Mouse (Mus musculus) lung, postnatal 10 days (tissue): ENCODE results near the gene Dao.

Experiments used
- DNase-seq: peaks from one replicate; pipeline ENCODE4 v3.0.0; 2021

Gene Dao

DNA sequence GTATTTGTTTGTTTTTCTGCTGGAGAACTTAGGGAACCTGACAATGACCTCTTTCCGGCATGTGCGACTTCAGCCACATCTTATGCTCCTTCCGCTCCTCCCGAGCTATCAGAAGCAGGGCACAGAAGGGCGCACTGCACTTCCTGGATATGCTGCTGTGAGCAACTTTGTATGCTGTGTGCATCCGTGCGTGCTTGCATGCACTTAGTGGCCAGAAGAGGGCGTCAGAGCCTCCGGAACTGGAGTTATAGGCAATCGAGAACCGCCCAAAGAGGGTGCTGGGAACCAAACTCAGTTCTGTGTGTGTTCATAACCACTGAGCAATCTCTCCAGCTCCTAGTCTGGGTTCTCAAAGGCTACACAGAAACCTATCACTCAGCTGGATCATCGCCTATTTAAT, 27.1 kb downstream of the Dao start:
- no peak for DNase-seq

DNA sequence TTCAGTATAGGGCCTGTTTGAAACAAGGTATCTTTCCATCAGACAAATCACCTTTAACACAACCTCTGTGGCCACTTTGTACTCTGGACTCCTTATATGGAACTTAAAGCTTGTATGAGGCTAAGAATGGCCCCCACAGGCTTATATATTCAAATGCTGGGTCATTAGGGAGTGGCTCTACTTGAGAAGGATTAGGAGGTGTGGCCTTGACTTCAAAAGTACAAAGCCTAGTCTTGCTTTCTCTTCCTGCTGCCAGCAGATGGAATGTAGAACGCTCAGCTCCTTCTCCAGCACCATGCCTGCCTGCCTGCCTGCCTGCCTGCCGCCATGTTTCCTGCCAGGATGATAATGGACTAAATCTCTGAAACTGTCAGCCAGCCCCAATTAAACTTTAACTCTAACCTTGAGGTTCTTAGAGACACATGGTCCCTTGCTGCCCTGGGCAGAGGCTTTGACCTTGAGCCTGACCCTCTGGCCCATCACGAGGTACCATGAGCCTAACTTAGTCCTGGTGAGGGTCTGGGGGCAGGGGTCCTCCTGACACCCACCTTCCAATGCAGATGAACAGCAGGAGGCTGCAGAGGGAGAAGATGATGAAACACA, 28.8 kb downstream of the Dao start:
- DNase-seq, result no peak

DNA sequence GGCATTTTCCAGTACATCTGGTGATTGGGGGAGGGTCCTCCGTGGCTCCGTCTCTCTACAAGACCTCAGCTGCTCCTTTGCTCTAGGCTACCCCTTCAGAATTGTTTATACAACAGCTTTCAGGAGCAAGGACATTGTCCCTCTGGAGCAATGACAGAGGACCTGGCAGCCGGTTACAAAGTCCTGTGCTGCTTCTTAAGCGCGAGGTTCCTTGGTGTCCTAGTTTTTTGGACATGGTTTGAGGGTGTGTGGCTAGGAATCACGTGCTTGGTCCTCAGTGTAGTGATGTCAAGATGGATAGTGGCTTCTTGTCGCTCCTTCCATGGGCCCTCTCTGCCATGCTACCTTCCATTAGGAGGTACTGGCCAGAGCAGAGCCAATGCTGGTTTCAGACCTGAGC, 30.9 kb downstream of the Dao start:
- DNase-seq, result no peak

DNA sequence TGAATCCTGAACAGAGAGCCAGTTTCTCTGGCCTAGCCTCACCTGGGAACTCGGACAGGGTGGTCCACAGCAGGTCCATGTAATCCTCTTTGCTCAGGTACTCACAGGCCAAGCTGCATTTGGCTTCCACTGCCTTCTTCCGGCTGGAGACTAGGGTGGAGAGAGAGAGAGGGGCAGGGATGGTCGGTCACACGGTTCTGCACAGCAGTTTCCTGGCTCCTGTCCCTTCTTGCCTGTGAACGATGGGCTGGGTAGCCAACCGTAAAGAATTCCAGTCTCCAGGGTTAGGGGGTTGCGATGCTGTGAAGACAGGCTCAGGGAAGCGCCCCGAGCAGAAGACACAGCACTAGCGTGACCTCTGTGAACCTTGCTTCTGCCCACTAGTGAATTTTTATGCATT, 31.6 kb downstream of the Dao start:
- no peak for DNase-seq

- no peak for DNase-seq
Measured at GRCm38 (mm10) chr5:114040508-114040907, 37.0 kb downstream of the Dao start.

DNA sequence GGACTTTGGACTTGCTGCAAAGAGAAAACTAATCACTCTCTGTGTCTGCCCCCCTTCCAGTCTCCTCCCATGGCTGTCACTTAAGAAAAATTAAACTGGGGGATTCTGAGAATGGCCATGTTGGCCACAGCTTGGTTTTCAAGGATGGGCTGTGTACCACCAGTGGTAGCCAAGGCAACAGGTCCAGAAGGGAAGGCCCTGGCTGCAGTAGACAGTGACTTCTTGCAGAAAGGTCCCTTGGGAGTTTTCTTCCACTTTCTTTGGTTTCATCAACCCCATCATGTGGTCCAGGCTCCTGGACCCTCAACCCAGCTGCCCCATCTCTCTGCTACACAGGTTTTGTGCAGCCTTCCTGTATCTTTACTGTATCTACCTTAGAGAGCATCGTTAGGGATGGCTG, 37.4 kb downstream of the Dao start:
- DNase-seq, result no peak

DNA sequence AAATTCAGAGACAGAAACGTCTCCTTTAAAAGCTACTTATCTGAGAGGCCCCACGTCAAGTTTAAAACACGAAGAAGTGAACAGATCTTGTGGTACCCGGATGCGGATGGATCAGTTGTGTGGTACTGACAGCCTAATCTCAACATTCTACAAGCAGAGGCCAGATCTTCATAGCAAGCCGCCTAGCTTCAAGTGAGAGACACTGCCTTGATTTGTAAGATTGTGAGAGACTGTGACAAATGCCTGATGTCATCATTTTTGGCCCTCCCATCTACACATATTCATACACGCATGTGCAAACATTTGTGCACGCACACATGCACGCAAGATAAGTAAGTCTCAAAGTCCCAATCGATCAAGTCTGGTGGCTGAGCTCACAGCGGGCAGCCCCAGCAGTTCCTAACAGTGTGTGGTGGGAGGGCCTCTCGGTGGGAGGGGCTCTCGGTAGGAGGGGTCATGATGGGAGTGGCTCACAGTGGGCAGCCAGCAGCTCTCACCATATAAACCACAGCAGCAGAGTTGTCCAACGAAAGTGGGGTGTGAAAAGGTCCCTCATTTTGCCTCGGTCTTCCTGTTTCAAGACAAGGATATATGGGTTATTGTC, 37.9 kb downstream of the Dao start:
- DNase-seq, result peak; percentile 84

- no peak for DNase-seq
Measured at GRCm38 (mm10) chr5:114043800-114044199, 40.3 kb downstream of the Dao start.

DNA sequence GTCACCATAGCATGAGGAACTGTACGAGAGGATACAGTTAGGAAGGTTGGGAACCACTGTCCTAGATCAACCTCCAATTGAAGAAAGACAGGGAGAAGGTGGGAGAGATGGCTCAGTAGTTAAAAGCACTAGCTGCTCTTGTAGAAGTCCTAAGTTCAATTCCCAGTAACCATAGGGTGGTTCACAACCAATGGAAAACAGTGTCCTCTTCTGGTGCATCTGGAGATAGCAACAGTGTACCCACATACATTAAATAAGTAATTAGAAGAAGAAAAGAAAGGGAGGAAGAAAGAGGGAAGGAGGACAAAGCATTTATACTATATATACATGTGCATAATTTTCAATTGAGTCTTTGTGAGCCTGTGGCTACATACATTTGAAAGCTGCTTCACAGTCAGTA, 41.6 kb downstream of the Dao start:
- DNase-seq, result peak; percentile 32

DNA sequence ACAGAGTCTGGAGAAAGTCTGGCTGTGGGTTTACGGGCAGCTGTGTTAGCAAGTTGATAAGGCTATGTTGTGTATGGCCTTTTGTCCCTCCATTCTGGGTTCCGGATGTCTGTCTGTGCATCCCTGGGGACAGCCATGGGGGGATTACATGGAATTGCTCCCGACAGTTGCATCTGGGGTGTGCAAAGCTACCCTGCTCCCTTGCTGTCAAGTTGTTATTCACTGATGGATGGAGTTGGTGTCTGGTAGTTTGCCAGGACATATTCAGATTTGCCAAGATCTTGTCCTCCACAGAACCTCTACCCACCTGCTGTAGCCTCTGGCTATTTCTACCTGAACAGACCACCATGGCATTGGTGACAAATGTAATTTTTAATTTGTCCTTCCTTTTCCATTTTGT, 42.6 kb downstream of the Dao start:
- no peak for DNase-seq

DNA sequence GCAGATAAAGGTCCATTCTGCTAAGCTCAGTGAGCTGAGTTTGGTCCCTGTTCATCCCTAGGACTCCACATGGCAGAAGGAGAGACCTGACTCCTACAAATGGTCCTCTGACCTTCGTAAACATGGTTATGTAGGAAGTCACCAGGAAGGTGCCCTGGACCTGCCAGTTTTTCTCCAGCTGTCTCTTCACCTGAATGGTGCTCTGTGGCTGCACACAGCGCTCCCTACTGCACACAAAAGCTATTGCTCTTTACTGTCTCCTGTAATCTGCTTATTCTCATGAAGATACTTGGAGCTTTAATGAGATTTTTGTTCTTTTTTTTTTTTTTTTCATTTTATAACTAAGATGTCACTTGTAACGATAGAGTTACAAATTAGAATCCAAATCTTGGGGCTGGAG, 43.1 kb downstream of the Dao start:
- no peak for DNase-seq

- no peak for DNase-seq
Measured at GRCm38 (mm10) chr5:114047182-114047581, 43.7 kb downstream of the Dao start.

DNA sequence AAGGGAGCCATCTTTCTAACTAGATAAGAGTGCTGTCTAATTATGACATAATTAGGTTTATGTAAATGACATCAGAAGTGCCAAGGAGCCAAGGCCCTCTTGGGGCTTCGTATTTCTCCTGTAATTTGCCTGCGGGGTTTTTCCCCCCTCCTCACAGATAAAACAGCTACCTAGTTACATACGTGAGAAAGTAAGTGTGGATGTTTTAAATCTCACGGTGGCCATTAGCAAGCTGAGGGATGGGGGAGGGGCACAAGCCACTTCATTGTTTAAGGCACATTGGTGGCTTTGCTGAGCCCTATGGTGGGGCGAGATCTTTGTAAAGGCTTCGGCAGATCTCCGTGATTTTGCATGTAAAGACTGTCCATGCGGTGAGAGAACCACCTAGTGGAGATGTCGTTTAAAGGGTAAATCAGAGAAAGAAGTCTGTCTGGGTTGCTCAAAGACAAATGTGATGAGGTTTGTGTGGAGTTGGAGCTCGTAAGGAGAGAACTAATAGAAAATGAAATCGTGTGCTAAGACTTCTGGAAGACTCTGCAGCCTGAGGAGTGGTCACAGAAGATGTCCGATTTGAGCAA, 45.3 kb downstream of the Dao start:
- no peak for DNase-seq

DNA sequence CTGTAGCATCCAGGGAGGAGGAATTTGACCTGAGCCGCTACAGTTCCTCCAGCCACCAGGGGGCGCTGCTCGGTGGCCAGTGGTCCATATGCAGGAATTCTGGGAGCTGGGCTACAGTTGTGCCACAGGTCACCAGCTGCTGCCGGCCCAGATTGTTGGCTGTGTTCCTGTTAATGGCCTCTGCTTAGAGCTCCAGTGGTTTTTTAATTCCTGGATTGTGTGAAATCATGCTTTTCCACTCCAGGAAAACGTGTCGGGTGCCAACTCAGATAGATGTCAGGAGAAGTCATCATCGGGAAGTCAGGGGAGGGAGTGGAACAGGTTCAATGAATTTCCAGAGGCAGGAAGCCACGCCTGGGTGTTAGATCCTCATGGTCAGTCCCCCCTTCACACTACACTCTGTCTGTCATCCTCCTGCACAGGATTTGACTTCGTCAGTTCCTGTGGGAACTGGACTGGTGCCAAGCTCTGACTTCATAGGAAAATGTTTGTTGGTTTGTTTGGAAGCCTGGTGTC, 48.8 kb downstream of the Dao start:
- peak; percentile 90 for DNase-seq

DNA sequence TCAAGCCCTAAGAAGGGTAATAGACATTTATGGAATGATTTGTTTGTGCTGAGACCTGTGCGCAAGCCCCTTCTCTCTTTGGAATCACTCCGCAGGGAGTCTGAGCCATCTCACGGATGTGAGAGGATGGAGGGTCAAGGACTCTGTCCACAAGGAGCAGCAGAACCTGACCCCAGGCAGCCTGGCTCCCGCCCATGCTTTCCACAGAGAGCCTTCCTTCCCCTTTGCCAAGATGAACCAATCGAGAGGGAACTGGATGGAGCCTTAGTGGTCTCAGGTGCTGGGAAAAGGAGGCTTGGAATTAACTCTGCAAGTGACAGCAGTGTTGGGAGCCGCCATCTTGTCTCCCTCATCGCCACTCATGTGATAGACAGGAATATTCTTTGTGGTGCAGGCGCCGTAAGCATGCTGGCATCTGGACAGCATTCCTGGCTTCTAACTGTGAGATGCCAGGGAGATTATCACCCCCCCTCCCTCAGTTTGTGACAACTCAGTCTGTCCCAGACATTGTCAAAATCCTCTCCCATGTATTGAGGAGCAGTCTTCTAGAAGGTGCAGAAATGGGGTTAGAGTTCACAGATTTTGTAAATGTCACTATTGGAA, 53.7 kb downstream of the Dao start:
- no peak for DNase-seq

DNA sequence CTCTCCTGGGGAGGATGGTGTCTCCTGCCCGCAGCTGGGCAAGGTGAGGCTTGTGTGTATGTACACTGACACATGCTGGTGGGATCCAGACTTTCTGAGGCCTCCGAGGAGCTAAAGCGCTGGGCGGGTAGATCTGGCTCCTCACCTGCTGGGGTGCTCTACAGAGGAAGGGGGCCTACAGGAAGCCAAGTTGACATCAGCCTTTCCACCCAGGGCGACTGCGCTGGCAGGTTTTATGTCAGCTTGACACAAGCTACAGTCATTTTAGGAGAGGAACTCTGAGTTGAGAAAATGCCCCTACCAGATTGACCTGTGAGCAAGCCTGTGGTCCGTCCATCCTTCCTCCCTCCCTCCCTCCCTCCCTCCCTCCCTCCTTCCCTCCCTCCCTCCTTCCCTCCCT, 58.2 kb downstream of the Dao start:
- no peak for DNase-seq

DNA sequence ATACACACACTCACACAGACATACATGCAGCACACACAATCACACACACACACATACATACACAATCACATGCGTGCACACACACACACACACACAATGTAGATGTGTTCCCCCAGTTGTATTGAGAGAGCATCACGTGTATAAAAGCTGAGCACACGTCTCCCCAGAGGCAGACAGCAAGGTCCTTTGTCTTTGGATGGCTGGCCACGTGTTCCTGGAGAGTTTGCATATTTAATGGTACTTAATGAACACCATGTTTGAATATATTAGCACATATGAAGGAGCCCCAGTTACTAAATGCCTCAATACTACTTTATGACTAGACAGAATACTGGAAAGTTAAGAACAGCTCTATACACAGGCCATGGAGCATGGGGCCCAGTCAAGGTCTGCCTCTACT, 60.5 kb downstream of the Dao start:
- DNase-seq, result no peak

DNA sequence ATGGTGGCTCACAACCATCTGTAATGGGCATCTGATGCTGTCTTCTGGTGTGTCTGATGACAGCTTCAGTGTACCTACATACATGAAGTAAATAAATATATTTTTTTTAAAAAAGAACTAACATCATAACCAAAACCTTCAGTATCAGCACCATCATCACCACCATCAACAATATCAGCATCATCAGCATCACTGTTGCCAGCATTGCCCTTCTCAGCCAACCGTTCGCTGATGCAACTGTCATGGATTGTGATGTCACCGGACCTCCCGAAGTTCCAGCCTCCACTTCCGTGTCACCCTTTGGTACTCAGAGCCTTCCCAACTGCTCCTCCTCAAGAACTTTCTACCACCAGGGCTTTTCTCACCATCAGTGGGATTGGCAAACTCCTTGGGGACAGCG, 61.7 kb downstream of the Dao start, which contains the start of gene Usp30:
Gene Usp30 (plus strand): TSS at position 301 of the 400 bp plus-strand sequence.
- no peak for DNase-seq

DNA sequence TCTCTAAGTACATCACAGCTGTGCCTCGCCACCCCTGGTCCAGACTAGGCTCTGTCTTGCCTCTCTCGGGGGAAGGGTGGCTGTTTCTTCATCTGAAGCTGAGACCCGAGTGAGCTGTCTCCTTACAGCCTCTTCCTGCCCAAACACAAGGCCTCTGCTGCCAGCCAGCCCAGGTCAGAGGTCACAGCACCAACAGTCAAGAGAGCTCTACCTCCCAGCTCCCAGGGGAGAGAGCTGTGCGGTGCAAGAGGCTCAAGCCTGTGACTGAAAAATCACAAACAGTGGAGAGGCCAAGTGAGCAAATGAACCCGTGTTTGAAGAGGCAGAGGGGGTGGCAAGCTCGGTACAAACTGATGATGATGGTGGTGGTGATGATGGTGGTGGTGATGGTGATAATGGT, 63.1 kb downstream of the Dao start:
- DNase-seq, result no peak

DNA sequence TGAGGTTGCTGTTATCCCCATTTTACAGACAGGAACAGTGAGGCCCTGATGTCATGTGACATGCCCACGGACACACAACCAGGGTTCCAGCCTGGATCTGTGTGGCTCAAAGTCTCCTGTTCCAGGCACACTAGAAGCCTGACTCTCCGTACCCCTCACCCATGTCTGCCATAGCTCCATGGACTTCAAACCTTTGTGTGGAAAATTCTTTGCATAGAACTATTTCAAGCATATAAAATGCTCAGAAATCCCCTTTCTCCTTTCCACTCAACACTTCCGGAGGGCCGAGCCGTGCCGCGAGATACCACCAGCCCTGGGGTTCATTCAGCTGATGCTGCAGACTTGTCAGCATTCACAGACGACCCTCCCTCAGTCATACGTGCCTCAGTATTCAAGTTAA, 64.0 kb downstream of the Dao start:
- no peak for DNase-seq

DNA sequence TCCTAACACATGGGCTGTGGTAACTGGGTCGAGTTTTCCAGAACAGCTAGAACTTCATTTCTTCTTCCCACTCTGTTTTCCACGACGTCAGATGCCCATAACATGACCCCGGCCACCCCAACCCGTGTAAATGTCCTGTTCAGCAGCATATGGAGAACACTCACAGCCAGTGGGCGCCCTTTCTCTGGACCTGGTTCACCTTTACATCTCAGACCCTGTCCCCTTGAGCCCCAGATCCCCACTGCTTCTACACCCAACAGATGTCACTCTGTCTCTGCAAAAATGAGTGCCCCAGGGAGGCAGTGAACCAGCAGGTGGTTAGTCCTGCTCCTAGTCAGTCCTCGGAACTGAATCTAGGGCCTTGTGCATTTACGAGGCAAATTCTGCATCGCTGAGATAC, 64.5 kb downstream of the Dao start:
- no peak for DNase-seq

- no peak for DNase-seq
Measured at GRCm38 (mm10) chr5:114070858-114071257, 67.4 kb downstream of the Dao start.

GRCm38 (mm10) chr5:114072262-114072661, 68.8 kb downstream of the Dao start:
- DNase-seq, result no peak
